Comparison of ENCODE assay signal across 37 mouse cellular contexts in genomic region chr6:125252711-125253110, GRCm38 (mm10). TPM values are rescaled to one million over a fixed set of nuclear protein-coding genes. Genes with fewer than 3 reads are reported as not detected.
"Had no signal": no experiment of that assay in that cellular context is flagged by ENCODE, and none has a peak within 500 bp of the region (broad histone marks: within the 10 kb centered on the region; RNA-seq: fewer than 3 reads in every experiment).

No protein-coding gene starts in this region.

- H3K9me3 ChIP-seq: heart, embryonic 10.5 days; heart, embryonic 12.5 days; hindbrain, embryonic 12.5 days; kidney, embryonic 15.5 days; limb, embryonic 10.5 days; liver, embryonic 13.5 days had no signal

- H3K36me3 ChIP-seq: heart, embryonic 10.5 days; heart, embryonic 12.5 days; hindbrain, embryonic 10.5 days; hindbrain, embryonic 12.5 days; kidney, embryonic 15.5 days; limb, embryonic 10.5 days; limb, embryonic 12.5 days; liver, embryonic 13.5 days had no signal

- H3K4me1 ChIP-seq: heart, embryonic 10.5 days; heart, embryonic 12.5 days; hindbrain, embryonic 12.5 days; kidney, embryonic 15.5 days; liver, embryonic 13.5 days had no signal

- H3K27ac ChIP-seq: heart, embryonic 10.5 days; hindbrain, embryonic 10.5 days; hindbrain, embryonic 12.5 days; hindbrain, embryonic 14.5 days; kidney, embryonic 15.5 days; kidney, postnatal 0 days; layer of hippocampus, adult 2 months; left cerebral cortex, adult 2 months; limb, embryonic 10.5 days; limb, embryonic 12.5 days; liver, embryonic 13.5 days had no signal

- ATAC-seq: hindbrain, embryonic 16.5 days; intestine, embryonic 16.5 days had no signal

- DNase-seq: gastrocnemius, postnatal 25 days; heart, postnatal 10 days; heart, postnatal 4 days; kidney, adult 11 months; kidney, adult 2 months; kidney, adult 9 months; kidney, postnatal 14 days; kidney, postnatal 4 days; liver; liver, embryonic 13.5 days had no signal

- H3K4me3 ChIP-seq: heart, embryonic 10.5 days; heart, embryonic 12.5 days; hindbrain, embryonic 10.5 days; hindbrain, embryonic 12.5 days; kidney, embryonic 15.5 days; layer of hippocampus, adult 2 months; left cerebral cortex, adult 2 months; limb, embryonic 10.5 days; limb, embryonic 12.5 days; liver, embryonic 13.5 days had no signal

- H3K27me3 ChIP-seq: heart, embryonic 12.5 days; hindbrain, embryonic 12.5 days; kidney, embryonic 15.5 days; limb, embryonic 12.5 days; liver, embryonic 13.5 days had no signal

RNA-seq across cellular contexts. Expression of gene Cd27, which starts 15.9 kb away (rescaled TPM):
- total RNA-seq: layer of hippocampus, adult 2 months; layer of hippocampus, postnatal 10 days; layer of hippocampus, postnatal 25 days; left cerebral cortex, adult 2 months; left cerebral cortex, postnatal 14 days; left cerebral cortex, postnatal 36 days had no signal

RNA-seq across cellular contexts. Expression of gene Tuba3a, which starts 33.1 kb away (rescaled TPM):
- total RNA-seq: gastrocnemius, adult 18-20 months; gastrocnemius, adult 8-10 months; gastrocnemius, postnatal 25 days; gastrocnemius, postnatal 4 days; granulocyte monocyte progenitor cell, adult 5-6 weeks; heart, adult 18-20 months; heart, adult 8-10 months; heart, postnatal 10 days; heart, postnatal 25 days; heart, postnatal 4 days; layer of hippocampus, adult 2 months; layer of hippocampus, postnatal 10 days; layer of hippocampus, postnatal 25 days; left cerebral cortex, adult 2 months; left cerebral cortex, postnatal 14 days; left cerebral cortex, postnatal 36 days had no signal
- polyA plus RNA-seq: heart, embryonic 12.5 days; heart, embryonic 14.5 days; heart, embryonic 16.5 days; hindbrain, embryonic 10.5 days; hindbrain, embryonic 12.5 days; hindbrain, embryonic 14.5 days; liver, embryonic 11.5 days; liver, embryonic 13.5 days had no signal
